Mouse (Mus musculus) neural tube, embryonic 13.5 days (tissue): ENCODE results near the gene Ap1g2. TPM values are rescaled to one million over a fixed set of nuclear protein-coding genes. Genes with fewer than 3 reads are reported as not detected.

Experiments
- polyA plus RNA-seq: library from polyadenylated mRNA; unstranded; fragments of >200 nt; fragmentation: Nextera tagmentation; extraction: Ambion mirVana; gene quantifications from 2 replicates; pipeline ENCODE4 v1.2.1, GENCODE M21; 2015

Gene Ap1g2
- polyA plus RNA-seq, 1 experiment from 2014 or later = 8.3 TPM

Other genes starting within 250 kb of the Ap1g2 start
- gene Homez, start 235.6 kb downstream of the Ap1g2 start, polyA plus RNA-seq = 12.8 and 13.6 TPM in 2 replicates
- gene Ppp1r3e, start 229.0 kb downstream of the Ap1g2 start, polyA plus RNA-seq = 1.9 and 2.3 TPM in 2 replicates
- 3.1 and 3.8 TPM in 2 replicates for gene Bcl2l2, start 223.2 kb downstream of the Ap1g2 start, polyA plus RNA-seq
- not detected in 2 replicates for gene Gm20521, start 223.2 kb downstream of the Ap1g2 start, polyA plus RNA-seq
- gene Pabpn1, start 214.1 kb downstream of the Ap1g2 start, polyA plus RNA-seq = 153 and 160 TPM in 2 replicates
- gene Slc22a17, start 193.5 kb downstream of the Ap1g2 start, polyA plus RNA-seq = 153 TPM in 2 replicates
- gene Efs, start 180.5 kb downstream of the Ap1g2 start, polyA plus RNA-seq = 13.8 and 16.0 TPM in 2 replicates
- 1.3 and 1.6 TPM in 2 replicates for gene Il25, start 173.9 kb downstream of the Ap1g2 start, polyA plus RNA-seq
- gene Cmtm5, start 170.3 kb downstream of the Ap1g2 start, polyA plus RNA-seq = 20.2 and 24.7 TPM in 2 replicates
- 1.6 and 2.3 TPM in 2 replicates for gene Myh6, start 139.7 kb downstream of the Ap1g2 start, polyA plus RNA-seq
- gene Gm17428, start 129.7 kb downstream of the Ap1g2 start, polyA plus RNA-seq = not detected in 2 replicates
- 7.6 and 10.3 TPM in 2 replicates for gene Myh7, start 112.0 kb downstream of the Ap1g2 start, polyA plus RNA-seq
- 56.4 and 61.9 TPM in 2 replicates for gene Ngdn, start 91.1 kb downstream of the Ap1g2 start, polyA plus RNA-seq
- gene Zfhx2, start 14.3 kb downstream of the Ap1g2 start, polyA plus RNA-seq = 30.4 and 33.6 TPM in 2 replicates
- gene Thtpa, start 11.8 kb downstream of the Ap1g2 start, polyA plus RNA-seq = 29.4 and 29.8 TPM in 2 replicates
- 21.1 and 21.4 TPM in 2 replicates for gene Jph4, start 10.3 kb upstream of the Ap1g2 start, polyA plus RNA-seq
- 1.1 and 1.4 TPM in 2 replicates for gene Dhrs2, start 115.4 kb upstream of the Ap1g2 start, polyA plus RNA-seq